Mouse (Mus musculus) MEL-GATA-1-ER (cell line): ENCODE results near the gene Zfp366.

Experiments used
- DNase-seq: peaks from one replicate; pipeline ENCODE4 v3.0.0-alpha.2; 2012; ENCODE audit warnings: low read depth; ENCODE audit errors: extremely low read depth

The Zfp366 gene

DNA sequence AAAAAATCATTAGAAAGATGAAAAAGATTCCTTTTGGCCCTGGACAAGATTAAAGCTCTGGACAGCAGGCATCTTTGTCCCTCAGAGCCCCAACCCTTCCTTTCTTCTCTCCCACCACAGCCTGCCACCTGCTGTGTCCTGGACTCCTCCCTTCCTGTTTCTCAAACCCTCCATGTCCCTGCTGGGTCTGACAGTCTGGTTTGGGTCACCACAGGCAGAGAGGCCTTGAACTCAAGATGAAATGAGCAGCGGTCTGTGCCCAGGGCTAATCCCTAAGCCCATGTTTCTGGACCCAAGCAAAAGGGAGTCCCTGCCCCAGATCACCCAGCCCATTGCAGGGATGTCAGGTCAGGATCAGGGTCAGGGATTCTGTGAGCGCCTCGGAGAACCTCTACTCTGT is 60.3 kb downstream of the Zfp366 start:
- DNase-seq: no peak

DNA sequence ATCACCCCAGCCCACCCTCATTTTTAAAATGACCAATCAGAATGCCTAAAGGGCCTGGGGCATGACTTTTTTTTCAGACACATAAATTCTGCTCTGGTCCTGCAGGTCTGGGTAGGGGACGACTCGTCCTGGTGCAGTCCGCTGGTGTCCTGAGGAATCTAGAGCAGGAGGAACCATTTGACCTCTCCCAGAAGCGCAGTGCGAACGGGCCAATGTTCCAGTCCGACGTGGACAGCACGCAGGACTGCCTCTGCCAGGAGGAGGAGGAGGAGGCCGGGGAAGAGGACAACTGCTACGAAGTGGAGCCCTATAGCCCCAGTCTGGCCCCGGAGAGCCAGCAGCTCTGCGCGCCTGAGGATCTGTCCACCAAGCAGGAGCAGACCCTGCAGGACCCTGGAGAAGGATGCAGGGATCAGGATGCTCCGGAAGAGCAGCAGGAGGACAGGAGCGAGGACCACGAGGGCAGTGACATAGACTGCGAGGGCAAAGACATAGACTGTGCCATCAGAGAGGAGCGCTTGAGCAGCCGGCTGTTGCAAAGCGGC is 61.4 kb downstream of the Zfp366 start:
- DNase-seq: no peak

- no peak for DNase-seq
Observed at GRCm38 (mm10) chr13:99250806-99251205, 66.2 kb downstream of the Zfp366 start.

DNA sequence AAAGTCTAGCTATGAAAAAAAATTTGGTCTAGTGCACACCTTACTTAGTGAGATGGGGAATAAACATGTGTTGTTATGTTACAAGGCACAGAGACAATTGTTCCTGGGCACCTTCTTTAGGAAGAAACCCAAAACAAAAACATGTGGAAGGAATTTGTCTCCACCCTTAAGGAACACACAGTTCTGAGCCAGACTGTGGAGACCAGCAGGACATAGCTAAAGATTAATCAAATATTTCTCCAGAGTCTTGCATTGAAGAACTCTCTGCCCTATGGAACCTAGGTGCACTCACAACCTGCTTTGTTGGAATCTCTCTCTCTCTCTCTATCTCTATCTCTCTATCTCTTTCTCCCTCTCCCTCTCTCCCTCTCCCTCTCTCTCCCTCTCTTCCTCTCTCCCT is 69.6 kb downstream of the Zfp366 start:
- no peak for DNase-seq

- no peak for DNase-seq
Observed at GRCm38 (mm10) chr13:99254781-99255180, 70.2 kb downstream of the Zfp366 start.

- no peak for DNase-seq
Observed at GRCm38 (mm10) chr13:99256916-99257315, 72.3 kb downstream of the Zfp366 start.

DNA sequence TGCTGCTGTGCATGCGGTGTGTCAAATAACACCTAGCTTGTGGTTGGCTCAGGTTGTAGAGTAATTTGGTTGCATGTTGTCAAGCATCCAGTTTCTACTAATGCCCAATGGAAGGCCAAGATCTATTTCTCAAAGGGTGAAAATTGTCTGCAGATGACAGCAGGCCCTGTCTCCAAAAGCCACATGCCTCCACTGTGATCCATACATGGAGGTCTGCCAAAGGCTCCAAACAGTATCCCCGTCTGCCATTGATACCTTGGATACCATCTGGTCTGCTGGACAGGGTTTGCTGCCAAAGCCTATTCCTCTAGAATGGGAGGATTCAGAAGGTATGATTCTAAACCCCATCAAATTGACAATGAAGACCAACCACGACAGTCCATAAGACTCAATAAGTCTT is 74.1 kb downstream of the Zfp366 start:
- DNase-seq: no peak

GRCm38 (mm10) chr13:99259502-99260174 is 75.0 kb downstream of the Zfp366 start:
- no peak for DNase-seq

DNA sequence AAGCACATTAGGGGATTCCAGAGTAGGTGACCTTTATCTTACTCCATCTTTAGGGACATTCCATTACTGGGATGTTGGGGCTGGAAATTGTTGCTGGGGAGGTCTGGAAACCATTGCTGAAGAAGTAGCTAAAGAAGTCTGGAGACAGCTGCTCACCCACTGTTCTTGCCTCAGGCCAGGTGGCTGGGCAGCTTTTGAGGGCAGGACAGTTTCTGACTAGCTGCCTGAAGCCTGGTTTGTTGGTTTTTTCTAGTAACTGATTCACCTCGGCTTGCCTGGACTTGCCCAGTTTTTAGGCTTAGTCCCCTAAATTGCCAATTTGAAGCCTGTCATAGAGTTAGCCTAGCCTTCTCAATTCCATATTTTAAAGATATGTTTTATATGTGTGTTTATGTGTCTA is 77.8 kb downstream of the Zfp366 start:
- no peak for DNase-seq

- DNase-seq: no peak
Observed at GRCm38 (mm10) chr13:99263159-99263783, 78.6 kb downstream of the Zfp366 start.

DNA sequence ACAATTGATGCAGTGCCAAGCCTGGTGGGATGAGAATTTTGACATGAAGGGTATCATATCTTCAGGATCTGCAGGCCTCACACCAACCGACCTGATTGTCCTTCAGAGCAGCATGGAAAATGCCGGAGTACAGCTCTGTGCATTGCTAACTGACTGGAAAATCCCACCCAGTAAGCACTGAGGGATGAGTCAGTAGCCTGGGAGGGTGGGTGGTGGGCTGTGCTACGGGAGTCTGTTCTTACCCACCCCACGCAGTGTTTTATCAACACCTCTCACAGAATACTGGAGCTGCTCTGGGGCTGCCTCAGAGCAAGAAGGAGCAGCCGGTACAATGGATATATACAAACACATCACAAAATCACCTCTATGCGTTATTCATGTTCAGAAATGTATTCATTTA is 79.9 kb downstream of the Zfp366 start:
- no peak for DNase-seq

GRCm38 (mm10) chr13:99272046-99272445 is 87.4 kb downstream of the Zfp366 start:
- DNase-seq: no peak

GRCm38 (mm10) chr13:99277521-99277920 is 92.9 kb downstream of the Zfp366 start:
- DNase-seq: no peak

GRCm38 (mm10) chr13:99278511-99278910 is 93.9 kb downstream of the Zfp366 start:
- DNase-seq: no peak

GRCm38 (mm10) chr13:99279351-99279750 is 94.7 kb downstream of the Zfp366 start:
- DNase-seq: no peak

GRCm38 (mm10) chr13:99282961-99283360 is 98.3 kb downstream of the Zfp366 start:
- no peak for DNase-seq

GRCm38 (mm10) chr13:99283916-99284315 is 99.3 kb downstream of the Zfp366 start:
- DNase-seq: no peak

DNA sequence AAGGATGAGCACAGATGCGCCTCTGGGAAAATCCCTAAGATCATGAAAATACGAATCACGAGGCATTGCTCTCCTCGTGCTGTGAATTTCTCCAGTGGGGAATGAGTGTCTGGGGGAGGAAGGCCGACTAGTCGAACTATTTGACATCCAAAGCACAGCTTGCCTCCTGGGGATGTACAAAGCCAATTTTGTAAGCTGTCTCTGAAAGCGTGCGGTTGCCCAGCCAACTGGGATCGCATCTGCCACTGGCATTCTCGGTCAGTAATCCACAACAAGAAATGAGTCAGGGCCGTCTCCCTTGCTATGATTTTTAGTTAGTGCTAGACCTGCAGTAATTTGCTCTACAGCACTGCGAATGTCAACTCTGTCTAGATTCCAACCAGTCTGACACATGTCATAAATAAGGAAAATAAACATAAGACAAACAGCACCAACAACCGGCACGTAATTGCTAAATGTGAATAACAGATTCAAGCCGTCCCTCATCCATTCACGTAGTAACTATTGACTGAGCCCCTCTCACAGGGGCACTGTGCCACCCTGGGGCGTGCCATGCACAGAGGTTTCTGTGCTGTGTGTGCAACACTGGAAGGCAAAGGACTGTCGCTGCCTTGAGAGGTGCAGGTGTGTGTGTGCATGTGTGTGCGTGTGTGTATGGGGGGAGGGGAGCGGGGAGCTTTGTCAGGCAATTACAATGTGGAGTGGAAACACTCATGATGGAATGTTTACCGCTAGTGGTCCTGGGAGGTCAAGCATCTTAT is 100.0 kb downstream of the Zfp366 start:
- DNase-seq: no peak

- DNase-seq: no peak
Observed at GRCm38 (mm10) chr13:99285241-99285640, 100.6 kb downstream of the Zfp366 start.

GRCm38 (mm10) chr13:99287207-99287606 is 102.6 kb downstream of the Zfp366 start:
- DNase-seq: no peak

DNA sequence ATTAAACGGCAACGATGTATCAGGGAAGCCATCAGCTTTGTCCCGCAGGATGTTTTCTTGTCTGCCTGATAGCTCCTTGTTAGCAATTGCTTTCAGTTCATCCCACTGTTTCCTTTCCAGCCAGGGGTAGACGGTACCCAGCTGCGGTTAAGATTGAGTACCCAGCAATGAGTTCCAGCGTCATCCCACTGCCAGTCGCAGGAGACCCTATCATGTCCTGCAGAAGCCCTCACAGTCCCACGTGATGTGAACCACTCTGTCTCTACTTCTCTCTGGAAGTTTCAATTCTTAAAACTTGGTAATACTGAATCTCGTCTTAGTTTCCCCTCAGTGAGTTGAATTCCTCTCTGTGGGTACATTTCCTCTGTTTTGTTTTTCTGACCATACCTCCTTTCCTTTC is 103.2 kb downstream of the Zfp366 start:
- DNase-seq: no peak

DNA sequence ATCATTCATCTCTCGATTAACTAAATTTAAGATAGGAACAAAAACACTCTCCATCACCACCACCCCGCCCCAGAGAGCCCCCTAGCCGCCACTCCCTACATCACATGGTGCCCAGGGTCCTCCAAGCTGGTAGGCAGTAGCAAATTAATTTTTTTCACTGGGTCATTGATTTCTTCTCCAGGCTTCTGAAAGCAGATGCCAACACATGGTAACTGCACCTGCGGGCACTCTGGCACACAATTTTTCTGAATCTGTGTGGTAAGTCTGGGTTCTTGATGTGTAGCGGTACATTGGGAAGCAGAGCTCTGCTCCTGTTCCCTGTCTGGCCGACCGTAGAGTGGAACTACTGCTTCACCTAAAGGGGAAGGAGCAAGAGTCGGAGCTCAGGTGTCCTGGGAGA is 106.1 kb downstream of the Zfp366 start:
- DNase-seq: no peak
